Mouse (Mus musculus) limb, embryonic 15.5 days (tissue): Measurements from ENCODE around the gene Glis3. TPM values are rescaled to one million over a fixed set of nuclear protein-coding genes. Genes with fewer than 3 reads are reported as not detected.
A peak's percentile ranks its signal among the peaks of the same experiment; 100 is the strongest.

ENCODE experiments used
- ATAC-seq: fragments of 200-750 bp; cut with Nextera tagmentation; 2 replicates; pipeline ENCODE4 v1.8.0; 2017; ENCODE audit warnings: low read depth, moderate TSS enrichment; ENCODE audit not compliant: insufficient number of reproducible peaks, low FRiP score, low TSS enrichment
- H3K27ac ChIP-seq: fragments of 300-500 bp; sonication (generic); 2 replicates; pipeline ENCODE4 v1.5.1; 2015; ENCODE audit warnings: moderate library complexity, mild to moderate bottlenecking, inconsistent platforms
- H3K27me3 ChIP-seq: fragments of 300-500 bp; sonication (generic); 2 replicates; pipeline ENCODE4 v1.6.1; 2015; ENCODE audit warnings: inconsistent platforms
- H3K36me3 ChIP-seq: fragments of 300-500 bp; sonication (generic); 2 replicates; pipeline ENCODE4 v1.6.1; 2015; ENCODE audit warnings: inconsistent platforms
- H3K4me1 ChIP-seq: fragments of 300-500 bp; sonication (generic); 2 replicates; pipeline ENCODE4 v1.6.1; 2015; ENCODE audit warnings: inconsistent platforms
- H3K4me2 ChIP-seq: fragments of 300-500 bp; sonication (generic); 2 replicates; pipeline ENCODE4 v1.6.1; 2015; ENCODE audit warnings: mild to moderate bottlenecking, inconsistent platforms
- H3K4me3 ChIP-seq: fragments of 300-500 bp; sonication (generic); 2 replicates; pipeline ENCODE4 v1.5.1; 2015; ENCODE audit warnings: mild to moderate bottlenecking, inconsistent platforms
- H3K9ac ChIP-seq: fragments of 300-500 bp; sonication (generic); 2 replicates; pipeline ENCODE4 v1.6.1; 2015; ENCODE audit warnings: inconsistent platforms
- H3K9me3 ChIP-seq: fragments of 300-500 bp; sonication (generic); 2 replicates; pipeline ENCODE4 v1.6.1; 2016; ENCODE audit warnings: inconsistent platforms
- WGBS: fragments of 180-500 bp; shearing (Covaris S2); methylation state at CpG from one replicate; pipeline ENCODE4 v1.1.7; 2015; 5-methylcytosine and 5-hydroxymethylcytosine counted together
- polyA plus RNA-seq: library from polyadenylated mRNA; unstranded; fragments of >200 nt; fragmentation: Nextera tagmentation; extraction: Ambion mirVana; gene quantifications from 2 replicates; pipeline ENCODE4 v1.2.1, GENCODE M21; 2015

Glis3 gene
- polyA plus RNA-seq, 1 experiment from 2014 or later: 3.0 TPM

DNA sequence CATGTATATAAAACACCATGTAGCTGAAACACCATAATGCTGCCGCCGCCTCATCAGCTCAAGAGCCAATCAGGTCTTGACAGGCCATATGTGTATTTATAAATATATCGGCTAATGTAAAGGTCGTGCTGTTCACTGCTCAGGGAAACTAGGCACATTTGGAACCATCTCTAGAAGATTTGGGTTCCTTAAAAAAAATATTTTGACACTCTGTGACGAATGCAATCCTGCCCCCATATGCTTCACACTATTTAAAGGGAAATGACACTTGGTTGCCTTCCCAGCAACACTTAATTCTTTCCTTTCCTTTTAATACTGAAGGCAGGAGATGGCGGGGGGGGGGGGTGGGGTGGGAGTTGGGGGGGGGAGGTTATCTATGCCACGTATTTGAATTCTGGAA is 286.1 kb downstream of the Glis3 start:
- H3K9me3 ChIP-seq: no peaks in the 10 kb centered on the region
- no peak overlapping the region for H3K27ac ChIP-seq
- no peak overlapping the region for H3K4me2 ChIP-seq
- H3K9ac ChIP-seq: no peak overlapping the region
- H3K27me3 ChIP-seq: no peaks in the 10 kb centered on the region
- 0 out of 2 replicates have a peak, but pooled peaks cover 4% of the 10 kb centered on the region for H3K4me1 ChIP-seq
- WGBS: 78% methylated on average over 7 of the region's 7 CpGs
- no peak overlapping the region for H3K4me3 ChIP-seq
- H3K36me3 ChIP-seq: no peaks in the 10 kb centered on the region
- ATAC-seq: no peak

DNA sequence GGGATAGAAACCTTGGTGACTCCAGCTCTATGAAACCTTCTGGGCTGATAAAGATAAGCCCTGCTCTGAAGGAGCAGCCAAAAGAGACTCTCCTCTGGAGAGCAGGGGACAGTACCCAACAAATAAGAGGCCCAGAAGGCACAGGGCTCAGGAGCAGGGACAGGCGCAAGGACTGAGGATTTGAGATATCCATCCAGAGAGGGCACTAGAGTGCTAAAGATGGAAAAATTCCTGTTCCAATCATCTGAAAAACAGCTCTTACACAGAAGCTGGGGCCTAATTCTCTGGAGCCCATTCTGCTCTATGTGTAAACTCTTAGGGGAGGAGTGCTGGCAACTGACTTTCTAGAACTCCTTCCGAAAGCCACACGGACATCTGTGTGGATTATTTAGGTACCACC is 287.0 kb downstream of the Glis3 start:
- no peak overlapping the region for H3K4me3 ChIP-seq
- H3K4me2 ChIP-seq: no peak overlapping the region
- H3K9ac ChIP-seq: no peak overlapping the region
- H3K4me1 ChIP-seq: 0 out of 2 replicates have a peak, but pooled peaks cover 4% of the 10 kb centered on the region
- 78% methylated on average over 3 of the region's 3 CpGs for WGBS
- no peaks in the 10 kb centered on the region for H3K9me3 ChIP-seq
- H3K36me3 ChIP-seq: no peaks in the 10 kb centered on the region
- H3K27me3 ChIP-seq: no peaks in the 10 kb centered on the region
- H3K27ac ChIP-seq: no peak overlapping the region
- ATAC-seq: no peak

DNA sequence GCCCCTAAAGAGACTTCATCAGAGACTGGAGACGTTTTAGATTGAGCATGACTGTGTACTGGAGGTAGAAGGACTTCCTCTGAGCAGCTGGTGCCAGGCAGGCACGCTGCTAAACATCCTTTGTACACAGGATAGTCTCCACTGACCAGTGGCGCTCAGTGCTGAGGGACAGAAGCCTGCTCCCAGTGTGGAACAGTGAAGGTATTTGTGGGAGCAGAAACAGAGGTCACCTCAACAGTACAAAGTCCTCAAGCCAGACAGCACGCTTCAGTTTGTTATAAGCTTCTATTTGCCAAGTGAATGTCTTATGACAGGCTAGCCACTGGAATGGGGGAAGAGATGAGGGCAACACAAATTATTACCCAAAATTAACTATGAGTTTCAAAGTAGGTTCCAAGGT is 289.0 kb downstream of the Glis3 start:
- WGBS: 74% methylated on average over 4 of the region's 4 CpGs
- Histone ChIP-seq H3K4me2 (no peak overlapping the region), H3K27ac (no peak overlapping the region), H3K9me3 (no peaks in the 10 kb centered on the region), H3K4me1 (0 out of 2 replicates have a peak, but pooled peaks cover 4% of the 10 kb centered on the region), H3K27me3 (no peaks in the 10 kb centered on the region), H3K4me3 (no peak overlapping the region), H3K36me3 (no peaks in the 10 kb centered on the region), H3K9ac (no peak overlapping the region)
- ATAC-seq: no peak

DNA sequence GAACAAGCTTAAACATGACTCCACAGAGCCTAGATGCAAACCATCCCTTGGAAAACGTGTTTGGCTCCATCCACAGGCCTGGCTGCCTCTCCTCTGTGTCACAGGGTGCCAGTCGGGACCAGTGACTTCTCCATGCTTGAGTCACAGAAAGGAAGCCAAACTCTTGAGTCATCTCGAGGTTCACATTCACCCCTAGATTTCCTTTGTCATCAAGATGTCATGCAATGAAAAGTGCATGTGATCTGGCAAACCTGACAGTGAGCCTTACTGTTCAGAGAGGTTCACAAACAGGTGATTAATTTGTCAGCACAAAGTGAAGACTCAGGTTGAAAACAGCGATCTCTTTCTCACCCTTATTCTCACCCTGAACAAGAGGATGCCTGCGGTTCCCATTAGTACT is 290.7 kb downstream of the Glis3 start:
- H3K27ac ChIP-seq: no peak overlapping the region
- 59% methylated on average over 5 of the region's 5 CpGs for WGBS
- H3K4me2 ChIP-seq: no peak overlapping the region
- H3K27me3 ChIP-seq: no peaks in the 10 kb centered on the region
- no peaks in the 10 kb centered on the region for H3K4me1 ChIP-seq
- no peaks in the 10 kb centered on the region for H3K36me3 ChIP-seq
- no peak overlapping the region for H3K9ac ChIP-seq
- no peaks in the 10 kb centered on the region for H3K9me3 ChIP-seq
- ATAC-seq: no peak
- no peak overlapping the region for H3K4me3 ChIP-seq

DNA sequence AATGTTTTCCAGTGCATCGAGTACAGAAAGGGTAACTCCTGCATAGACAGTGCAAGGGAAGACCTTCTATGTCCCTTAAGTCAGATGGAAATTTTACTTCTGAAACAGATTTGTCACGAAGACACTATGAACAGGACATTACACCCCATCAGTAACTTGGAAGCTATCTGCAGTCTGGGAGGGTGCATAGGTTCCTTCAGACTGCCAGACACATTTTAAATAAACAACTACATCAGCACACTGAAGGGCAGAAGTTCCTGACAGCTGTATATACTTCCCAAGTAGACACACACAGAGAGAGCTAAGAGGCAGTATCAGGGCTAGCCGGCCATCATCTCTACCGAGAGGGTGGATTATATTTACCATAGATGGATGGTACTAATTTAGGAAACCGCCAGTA is 296.5 kb downstream of the Glis3 start:
- Histone ChIP-seq H3K27ac (no peak overlapping the region), H3K36me3 (no peaks in the 10 kb centered on the region), H3K4me2 (no peak overlapping the region), H3K9me3 (no peaks in the 10 kb centered on the region), H3K9ac (no peak overlapping the region), H3K4me3 (no peak overlapping the region), H3K27me3 (no peaks in the 10 kb centered on the region), H3K4me1 (peaks cover 11% of the 10 kb centered on the region; the same call in 1 of the 2 replicates)
- 84% methylated on average over 5 of the region's 5 CpGs for WGBS
- no peak for ATAC-seq

DNA sequence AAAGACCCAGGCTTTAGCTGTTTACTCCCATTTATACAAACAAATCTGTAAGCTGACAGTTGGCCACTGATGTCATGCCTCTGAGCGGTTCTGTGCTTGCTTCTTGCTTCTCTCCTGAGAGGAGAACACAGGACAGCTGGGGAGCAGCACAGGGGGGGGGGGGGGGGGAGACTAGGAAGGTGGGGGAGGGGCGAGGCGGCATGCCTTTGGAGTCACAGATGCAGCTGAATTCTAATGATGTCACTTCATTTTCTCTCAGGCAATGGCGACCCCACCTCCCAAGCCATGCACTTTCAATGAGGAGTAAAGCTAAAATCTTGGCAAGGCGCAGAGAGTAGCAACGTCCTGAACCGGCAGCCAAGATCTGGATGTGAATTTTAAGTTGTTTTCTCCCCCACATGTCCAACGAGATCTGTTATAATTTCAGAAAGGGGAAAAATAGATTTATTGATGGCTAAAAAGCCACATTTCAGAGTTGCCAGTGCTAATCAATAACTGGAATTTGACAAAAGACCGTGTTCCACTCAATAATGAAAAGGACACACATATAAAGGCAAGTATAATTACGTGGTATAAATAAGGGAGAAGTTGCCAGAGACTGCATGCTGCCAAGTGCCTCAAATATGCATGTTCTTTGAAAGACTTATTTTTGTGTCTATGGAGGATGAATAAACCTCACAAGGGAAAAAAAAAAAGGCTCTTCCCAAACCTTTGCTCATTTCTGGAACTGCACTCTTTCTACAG is 297.5 kb downstream of the Glis3 start:
- Histone ChIP-seq H3K27ac (no peak overlapping the region), H3K9me3 (no peaks in the 10 kb centered on the region), H3K4me2 (no peak overlapping the region), H3K36me3 (no peaks in the 10 kb centered on the region), H3K27me3 (no peaks in the 10 kb centered on the region), H3K4me3 (no peak overlapping the region), H3K4me1 (peaks cover 11% of the 10 kb centered on the region; the same call in 1 of the 2 replicates), H3K9ac (no peak overlapping the region)
- 30% methylated on average over 10 of the region's 10 CpGs for whole genome bisulfite sequencing
- no peak for ATAC-seq

DNA sequence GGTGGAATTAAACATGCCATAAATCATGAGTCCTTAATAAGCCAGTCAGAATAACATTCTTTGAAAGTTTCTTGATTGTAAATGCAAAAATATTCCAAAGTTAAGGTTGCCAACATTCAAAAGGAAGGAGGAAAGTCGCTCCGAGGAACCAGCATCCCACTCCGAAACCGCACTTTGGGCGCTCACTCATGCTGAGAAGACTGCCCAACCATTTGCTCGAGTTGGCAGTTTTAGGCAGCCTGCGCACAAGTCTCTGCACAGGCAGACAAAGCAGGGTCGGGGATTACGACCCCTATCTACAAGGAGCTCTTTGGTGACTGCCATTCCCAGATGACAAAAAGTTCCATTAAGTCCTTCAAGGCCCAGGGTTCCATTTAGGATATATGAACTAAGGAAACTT is 298.4 kb downstream of the Glis3 start:
- no peak for ATAC-seq
- 61% methylated on average over 9 of the region's 9 CpGs for WGBS

DNA sequence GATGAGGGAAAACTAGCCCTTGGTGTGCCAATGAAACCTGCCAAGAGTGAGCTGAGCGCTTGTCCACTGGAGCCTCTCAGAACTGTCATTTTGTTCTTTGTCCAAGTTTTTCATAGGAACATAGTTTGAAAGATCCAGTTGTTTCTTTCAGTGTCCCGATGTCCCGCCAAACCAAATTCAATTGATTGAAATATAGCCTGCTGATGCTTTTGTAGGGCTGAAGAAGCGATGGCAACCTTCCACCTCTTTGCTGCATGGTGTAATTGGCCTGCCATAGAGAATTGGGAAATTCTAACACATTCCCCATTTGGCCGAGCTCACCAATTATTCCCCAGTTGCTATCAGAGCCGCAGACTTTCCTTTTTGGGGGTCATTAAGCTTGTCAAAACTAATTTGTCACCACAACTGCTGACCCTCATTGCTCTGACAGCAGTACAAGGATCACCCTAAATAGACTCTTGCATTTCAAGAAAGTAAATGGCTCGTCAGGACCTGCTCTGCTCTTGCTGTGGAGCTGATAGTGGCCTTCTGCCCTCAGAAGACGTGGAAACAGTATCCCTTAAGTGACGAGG is 299.1 kb downstream of the Glis3 start:
- H3K27ac ChIP-seq: no peak overlapping the region
- H3K4me2 ChIP-seq: no peak overlapping the region
- ATAC-seq: no peak
- no peaks in the 10 kb centered on the region for H3K36me3 ChIP-seq
- peaks cover 18% of the 10 kb centered on the region for H3K4me1 ChIP-seq
- H3K9me3 ChIP-seq: no peaks in the 10 kb centered on the region
- H3K4me3 ChIP-seq: no peak overlapping the region
- no peak overlapping the region for H3K9ac ChIP-seq
- WGBS: 65% methylated on average over 9 of the region's 9 CpGs
- no peaks in the 10 kb centered on the region for H3K27me3 ChIP-seq

More for the DNA sequence above, 298.4 kb downstream of the Glis3 start:
- H3K27ac ChIP-seq: no peak overlapping the region
- H3K4me2 ChIP-seq: no peak overlapping the region
- H3K9me3 ChIP-seq: no peaks in the 10 kb centered on the region
- no peaks in the 10 kb centered on the region for H3K27me3 ChIP-seq
- peaks cover 16% of the 10 kb centered on the region for H3K4me1 ChIP-seq
- H3K36me3 ChIP-seq: no peaks in the 10 kb centered on the region
- H3K9ac ChIP-seq: no peak overlapping the region
- H3K4me3 ChIP-seq: no peak overlapping the region

DNA sequence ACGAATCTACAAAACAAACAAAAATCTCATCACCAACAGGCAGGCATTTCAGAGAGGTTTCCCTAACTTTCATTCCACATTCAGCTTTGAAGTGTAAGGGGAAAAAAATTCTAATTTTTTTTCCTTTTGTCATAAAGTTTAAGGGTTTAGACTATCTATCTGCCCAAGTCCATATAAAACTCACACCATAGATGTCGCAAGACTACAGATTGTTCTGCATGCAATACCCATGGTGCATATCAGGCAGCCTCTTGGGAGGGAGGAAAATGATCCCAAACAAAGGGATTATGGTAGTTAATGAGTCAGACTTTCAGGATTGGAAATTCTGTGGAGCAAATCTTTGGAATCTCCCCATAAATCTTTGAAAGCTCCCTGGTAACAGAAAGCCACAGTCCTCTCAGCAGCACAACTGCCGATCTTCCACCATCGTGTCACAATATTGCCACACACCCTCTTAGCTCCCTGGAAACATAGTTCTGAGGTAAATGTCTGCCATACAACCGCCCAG is 302.0 kb downstream of the Glis3 start:
- no peak overlapping the region for H3K4me3 ChIP-seq
- no peaks in the 10 kb centered on the region for H3K36me3 ChIP-seq
- no peaks in the 10 kb centered on the region for H3K9me3 ChIP-seq
- H3K4me1 ChIP-seq: peaks cover 20% of the 10 kb centered on the region
- no peak overlapping the region for H3K4me2 ChIP-seq
- no peak for ATAC-seq
- 69% methylated on average over 5 of the region's 5 CpGs for WGBS
- H3K27me3 ChIP-seq: no peaks in the 10 kb centered on the region
- no peak overlapping the region for H3K27ac ChIP-seq
- no peak overlapping the region for H3K9ac ChIP-seq

DNA sequence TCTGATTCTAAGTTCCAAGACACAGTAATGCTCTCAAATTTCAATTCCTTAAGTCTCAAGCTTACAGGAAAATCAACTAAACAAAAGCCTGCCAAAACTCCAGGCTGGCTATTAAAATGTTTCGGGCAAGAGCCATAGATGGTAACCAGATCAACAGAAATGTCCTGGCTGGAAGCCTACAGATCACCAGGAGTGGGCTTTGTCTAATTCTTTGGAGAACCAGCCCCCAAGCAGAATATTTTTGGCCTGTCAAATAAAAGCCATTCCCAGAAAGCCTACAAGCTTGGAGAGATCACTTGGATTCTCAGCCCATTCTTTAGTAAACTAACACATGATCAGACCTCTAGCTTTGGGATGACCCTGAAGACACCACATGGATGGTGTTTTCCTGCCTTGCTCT is 303.5 kb downstream of the Glis3 start:
- no peak overlapping the region for H3K9ac ChIP-seq
- WGBS: 29% methylated on average over 1 of the region's 1 CpGs
- no peaks in the 10 kb centered on the region for H3K27me3 ChIP-seq
- H3K27ac ChIP-seq: peak overlapping the region; percentile 28; the same call in 1 of the 2 replicates
- no peak overlapping the region for H3K4me3 ChIP-seq
- H3K36me3 ChIP-seq: no peaks in the 10 kb centered on the region
- H3K9me3 ChIP-seq: no peaks in the 10 kb centered on the region
- ATAC-seq: no peak
- no peak overlapping the region for H3K4me2 ChIP-seq
- peaks cover 11% of the 10 kb centered on the region for H3K4me1 ChIP-seq

DNA sequence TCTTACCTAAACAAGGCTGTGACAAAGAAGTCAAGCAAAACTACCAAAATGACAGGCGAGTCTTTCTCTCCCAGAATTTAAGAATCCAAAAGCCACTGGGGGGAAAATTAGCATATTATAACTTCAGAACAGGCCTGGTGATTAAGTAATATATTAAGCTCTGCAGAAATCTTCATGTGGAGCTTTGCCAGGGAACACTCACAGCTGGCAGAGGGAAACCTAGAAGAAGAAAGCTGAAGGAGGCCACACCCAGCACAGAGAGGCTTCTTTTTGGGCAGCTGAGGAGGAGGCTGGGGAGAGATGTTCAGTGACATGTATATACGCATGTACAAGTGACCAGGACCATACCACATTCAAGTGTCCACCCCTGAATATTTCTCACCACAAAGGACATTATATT is 304.1 kb downstream of the Glis3 start:
- no peak for ATAC-seq
- Histone ChIP-seq H3K27ac (no peak overlapping the region), H3K27me3 (no peaks in the 10 kb centered on the region), H3K4me3 (no peak overlapping the region), H3K4me1 (peaks cover 11% of the 10 kb centered on the region), H3K9ac (no peak overlapping the region), H3K9me3 (no peaks in the 10 kb centered on the region), H3K4me2 (no peak overlapping the region), H3K36me3 (no peaks in the 10 kb centered on the region)
- WGBS: 85% methylated on average over 2 of the region's 2 CpGs

DNA sequence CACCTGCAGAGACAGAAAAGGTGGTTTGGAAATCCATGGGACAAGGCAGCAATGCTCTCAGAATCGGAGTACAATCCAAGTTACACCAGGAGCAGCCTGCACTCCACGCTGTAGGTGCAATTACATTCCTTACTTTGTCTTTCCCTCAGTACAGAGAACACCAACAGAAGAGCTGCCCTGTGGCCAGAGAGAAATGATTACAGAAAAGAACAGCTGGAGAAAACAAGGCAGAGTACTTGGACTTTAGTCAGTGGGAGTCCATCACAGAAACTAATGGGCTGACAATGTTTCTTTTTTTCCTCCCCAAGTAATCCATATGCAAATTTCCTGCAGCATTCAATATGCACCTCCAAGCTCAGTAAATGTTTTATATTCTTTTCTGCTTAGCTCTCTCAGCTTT is 305.4 kb downstream of the Glis3 start:
- H3K36me3 ChIP-seq: no peaks in the 10 kb centered on the region
- H3K4me3 ChIP-seq: no peak overlapping the region
- H3K9ac ChIP-seq: no peak overlapping the region
- no peaks in the 10 kb centered on the region for H3K27me3 ChIP-seq
- no peak overlapping the region for H3K4me2 ChIP-seq
- no peak overlapping the region for H3K27ac ChIP-seq
- H3K9me3 ChIP-seq: no peaks in the 10 kb centered on the region
- no peak for ATAC-seq
- H3K4me1 ChIP-seq: peaks cover 11% of the 10 kb centered on the region
- 65% methylated on average over 2 of the region's 2 CpGs for WGBS
